Comparison of ENCODE assay signal across 10 mouse cellular contexts in the genomic region with DNA sequence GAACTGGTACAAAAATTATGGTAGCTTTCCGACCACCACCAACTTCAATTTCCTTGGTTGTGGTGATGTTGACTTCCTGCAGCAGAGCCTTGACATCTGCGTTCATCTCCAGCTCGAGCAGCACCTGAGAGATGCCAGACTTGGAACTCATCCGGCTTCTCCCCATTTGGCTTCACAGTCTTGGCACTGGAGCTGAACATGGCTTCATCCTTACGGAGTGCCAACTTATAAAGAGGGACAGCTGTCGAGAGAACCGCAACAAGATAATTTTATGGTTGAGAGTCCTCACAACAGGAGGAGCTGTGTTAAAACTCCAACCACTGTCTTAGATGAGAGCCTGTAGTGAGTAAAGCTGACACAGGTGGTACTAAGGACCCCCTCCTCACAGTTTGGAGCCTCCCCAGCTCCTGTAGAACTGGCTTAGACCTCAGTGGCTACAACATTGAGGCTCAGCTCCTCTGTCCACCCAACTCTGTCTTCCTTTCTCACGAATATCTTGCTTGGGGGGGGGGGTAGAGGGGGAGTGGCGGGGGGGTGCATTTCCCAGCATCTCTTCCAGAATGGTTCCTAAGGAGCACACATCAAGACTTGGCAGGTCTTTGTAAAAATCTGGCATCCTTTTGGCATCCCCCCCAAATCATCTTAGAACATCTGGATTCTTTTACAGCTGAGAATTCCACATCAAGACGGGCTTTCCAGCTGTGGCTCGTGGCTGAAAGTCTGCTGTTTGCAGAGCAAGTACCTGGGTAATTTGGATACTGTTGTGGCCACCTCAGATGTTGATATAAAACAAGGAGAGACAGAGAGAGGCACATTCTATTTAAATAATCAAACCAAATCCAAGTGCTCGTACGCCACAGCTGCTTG. TPM values are rescaled to one million over a fixed set of nuclear protein-coding genes. Genes with fewer than 3 reads are reported as not detected.
DNase-seq lines count a peak whose midpoint lies in the region; ATAC-seq lines count a peak whose summit lies in the region.
"Not testable (repeated sequence)": the region's sequence is repeated elsewhere in the genome, so short reads cannot be mapped to it uniquely, and the experiment has no call there.
"Had no signal": no experiment of that assay in that cellular context is flagged by ENCODE, and none has a peak within 500 bp of the region (broad histone marks: within the 10 kb centered on the region; RNA-seq: fewer than 3 reads in every experiment).

No protein-coding gene starts in this region.

- H3K4me3 ChIP-seq in forebrain, embryonic 15.5 days; heart, embryonic 14.5 days (ENCODE audit: control insufficient read depth in 1 of 2, insufficient read depth in 1 of 2, low read depth in 1 of 2, low read length in 2 of 2); kidney, embryonic 14.5 days (ENCODE audit: low read length); limb, embryonic 11.5 days (ENCODE audit: low read depth, low read length); midbrain, embryonic 11.5 days (ENCODE audit: low read depth, low read length): not testable (repeated sequence)

- not testable (repeated sequence) for H3K36me3 ChIP-seq in forebrain, embryonic 15.5 days; heart, embryonic 14.5 days (ENCODE audit: control insufficient read depth, insufficient read depth, low read length); kidney, embryonic 14.5 days (ENCODE audit: control insufficient read depth, insufficient read depth, low read length); limb, embryonic 11.5 days (ENCODE audit: control insufficient read depth, insufficient read depth, low read length); midbrain, embryonic 11.5 days (ENCODE audit: control insufficient read depth, insufficient read depth, low read length)

- not testable (repeated sequence) for H3K27ac ChIP-seq in forebrain, embryonic 15.5 days (replicated peaks); heart, embryonic 14.5 days (replicated peaks in 1 of 2; ENCODE audit: control insufficient read depth in 1 of 2, insufficient read depth in 1 of 2, low read depth in 2 of 2, low read length in 2 of 2); kidney, embryonic 14.5 days (ENCODE audit: low read depth, low read length); limb, embryonic 11.5 days (replicated peaks; ENCODE audit: low read depth, low read length); midbrain, embryonic 11.5 days (ENCODE audit: low read depth, low read length)

- DNase-seq in cerebellum, adult 18-20 months, result peak; percentile 34 to 58
- DNase-seq in limb, embryonic 11.5 days (ENCODE audit: low spot score), result peak; percentile 44
- peak; percentile 23 for DNase-seq in midbrain, embryonic 11.5 days (ENCODE audit: low spot score, missing footprints)
- peak; percentile 52 for DNase-seq in right cerebral cortex, postnatal 4 days
- peak; percentile 1 for DNase-seq in yolk sac, embryonic 10.5 days (ENCODE audit: low spot score)

- H3K27me3 ChIP-seq in forebrain, embryonic 15.5 days; heart, embryonic 14.5 days (ENCODE audit: control insufficient read depth, insufficient read depth, low read length); kidney, embryonic 14.5 days (ENCODE audit: control insufficient read depth, insufficient read depth, low read length); limb, embryonic 11.5 days (ENCODE audit: control insufficient read depth, insufficient read depth, low read length); midbrain, embryonic 11.5 days (ENCODE audit: control insufficient read depth, insufficient read depth, low read length): not testable (repeated sequence)

- not testable (repeated sequence) for H3K9ac ChIP-seq in forebrain, embryonic 15.5 days (replicated peaks); heart, embryonic 14.5 days (ENCODE audit: low read length); kidney, embryonic 14.5 days (ENCODE audit: low read depth, low read length); limb, embryonic 11.5 days (ENCODE audit: low read length); midbrain, embryonic 11.5 days (ENCODE audit: low read length)

- peak; percentile 83 for ATAC-seq in forebrain, embryonic 15.5 days (replicated peaks)
- ATAC-seq in heart, embryonic 14.5 days (ENCODE audit: insufficient number of reproducible peaks, insufficient read depth, low FRiP score, low read depth), result peak; percentile 85
- peak; percentile 83 for ATAC-seq in kidney, embryonic 14.5 days (ENCODE audit: low FRiP score, low TSS enrichment)
- peak; percentile 89 for ATAC-seq in limb, embryonic 11.5 days (ENCODE audit: insufficient number of reproducible peaks, low FRiP score, low TSS enrichment, low read depth)
- ATAC-seq in midbrain, embryonic 11.5 days (ENCODE audit: low FRiP score), result peak; percentile 81

- WGBS in forebrain, embryonic 15.5 days, result 82% methylated on average over 11 of the region's 13 CpGs
- WGBS in heart, embryonic 14.5 days, result 73% methylated on average over 9 of the region's 13 CpGs
- WGBS in kidney, embryonic 14.5 days, result 87% methylated on average over 9 of the region's 13 CpGs
- WGBS in limb, embryonic 11.5 days, result 85% methylated on average over 9 of the region's 13 CpGs
- 83% methylated on average over 9 of the region's 13 CpGs for WGBS in midbrain, embryonic 11.5 days

- not testable (repeated sequence) for H3K4me2 ChIP-seq in forebrain, embryonic 15.5 days (replicated peaks); heart, embryonic 14.5 days (ENCODE audit: low read length); kidney, embryonic 14.5 days (replicated peaks; ENCODE audit: low read depth, low read length); limb, embryonic 11.5 days (ENCODE audit: low read depth, severe bottlenecking); midbrain, embryonic 11.5 days

- H3K4me1 ChIP-seq in forebrain, embryonic 15.5 days; heart, embryonic 14.5 days (ENCODE audit: control insufficient read depth in 2 of 2, insufficient read depth in 2 of 2, low read length in 2 of 2); kidney, embryonic 14.5 days (ENCODE audit: control insufficient read depth, insufficient read depth, low read length); limb, embryonic 11.5 days (ENCODE audit: control insufficient read depth, insufficient read depth, low read length); midbrain, embryonic 11.5 days (ENCODE audit: control insufficient read depth, insufficient read depth, low read length): not testable (repeated sequence)

- H3K9me3 ChIP-seq in forebrain, embryonic 15.5 days; heart, embryonic 14.5 days (ENCODE audit: control insufficient read depth, low read length); kidney, embryonic 14.5 days (ENCODE audit: control insufficient read depth, low read length); limb, embryonic 11.5 days (ENCODE audit: control insufficient read depth, low read length); midbrain, embryonic 11.5 days (ENCODE audit: control insufficient read depth, low read length): not testable (repeated sequence)

RNA-seq across cellular contexts. Expression of gene Gm21119, which starts 17.6 kb away (rescaled TPM):
- polyA plus RNA-seq in forebrain, embryonic 15.5 days (2015; fragmentation: Nextera tagmentation; extraction: Ambion mirVana), result 0.19 TPM in 1 of 2 replicates, not detected in the other
- polyA plus RNA-seq in heart, embryonic 14.5 days (2014; fragmentation: Nextera tagmentation; extraction: Ambion mirVana), result 0.18 and 0.39 TPM in 2 replicates
- polyA plus RNA-seq in kidney, embryonic 14.5 days (2014; fragmentation: Nextera tagmentation; extraction: Ambion mirVana), result 0.10 TPM in 1 of 2 replicates, not detected in the other
- not detected in 2 replicates for polyA plus RNA-seq in limb, embryonic 11.5 days (2014; fragmentation: Nextera tagmentation; extraction: Ambion mirVana)
- not detected in 2 replicates for polyA plus RNA-seq in midbrain, embryonic 11.5 days (2014; fragmentation: Nextera tagmentation; extraction: Ambion mirVana)
- polyA plus RNA-seq: liver, adult 2 months; thymus, postnatal 0 days had no signal

Comparison
In these comparisons a context has a peak if more than half of its experiments do, and no peak if none do; other contexts are left out.
1. DNase-seq: peak in every context shown above with its lines; median percentile 52 in right cerebral cortex, postnatal 4 days; 46 in cerebellum, adult 18-20 months; 44 in limb, embryonic 11.5 days; 23 in midbrain, embryonic 11.5 days; 1 in yolk sac, embryonic 10.5 days.